Mouse (Mus musculus): ENCODE results near the gene Creld1. TPM values are rescaled to one million over a fixed set of nuclear protein-coding genes. Genes with fewer than 3 reads are reported as not detected.

Creld1 gene
- polyA plus RNA-seq, 1 experiment: 5.0 TPM

- Histone ChIP-seq H3K27ac (ENCODE audit: control insufficient read depth, insufficient read depth, low read depth, low read length) (no peak overlapping the region), H3K36me3 (ENCODE audit: control insufficient read depth, insufficient read depth, low read length) (no peaks in the 10 kb centered on the region), H3K4me3 (ENCODE audit: control insufficient read depth, low read depth, low read length) (no peak overlapping the region), H3K4me1 (ENCODE audit: control insufficient read depth, insufficient read depth, low read length) (no peaks in the 10 kb centered on the region), H3K27me3 (ENCODE audit: control insufficient read depth, insufficient read depth, low read length) (no peaks in the 10 kb centered on the region)
- TF ChIP-seq CTCF (IDR thresholded peaks at IDR 0.05; ENCODE audit: control insufficient read depth, insufficient read depth, insufficient replicate concordance, low read depth, low read length): no peak
- TF ChIP-seq POLR2A (IDR thresholded peaks at IDR 0.05; ENCODE audit: control insufficient read depth, low read depth, low read length): no peak
Measured at GRCm38 (mm10) chr6:113455007-113455406, 28.1 kb upstream of the Creld1 start.

- H3K27ac ChIP-seq (ENCODE audit: control insufficient read depth, insufficient read depth, low read depth, low read length): peak within 1 kb of the TSS; percentile 27
Measured at GRCm38 (mm10) chr6:113457952-113458534, 25.1 kb upstream of the Creld1 start, which contains the start of gene Il17re. Gene Il17re, plus strand, starts transcription at chr6:113458484.

GRCm38 (mm10) chr6:113458635-113459034, 24.5 kb upstream of the Creld1 start:
- Histone ChIP-seq H3K4me1 (ENCODE audit: control insufficient read depth, insufficient read depth, low read length) (no peaks in the 10 kb centered on the region), H3K27me3 (ENCODE audit: control insufficient read depth, insufficient read depth, low read length) (no peaks in the 10 kb centered on the region), H3K27ac (ENCODE audit: control insufficient read depth, insufficient read depth, low read depth, low read length) (peak overlapping the region; percentile 27), H3K4me3 (ENCODE audit: control insufficient read depth, low read depth, low read length) (peak overlapping the region; percentile 4), H3K36me3 (ENCODE audit: control insufficient read depth, insufficient read depth, low read length) (no peaks in the 10 kb centered on the region)
- TF ChIP-seq CTCF (IDR thresholded peaks at IDR 0.05; ENCODE audit: control insufficient read depth, insufficient read depth, insufficient replicate concordance, low read depth, low read length) (no peak), POLR2A (IDR thresholded peaks at IDR 0.05; ENCODE audit: control insufficient read depth, low read depth, low read length) (no peak)

More at GRCm38 (mm10) chr6:113457952-113458534, 25.1 kb upstream of the Creld1 start, which contains the start of gene Il17re:
- Histone ChIP-seq H3K36me3 (ENCODE audit: control insufficient read depth, insufficient read depth, low read length) (no peaks in the 10 kb centered on the region), H3K4me3 (ENCODE audit: control insufficient read depth, low read depth, low read length) (peak within 1 kb of the TSS; percentile 4), H3K27me3 (ENCODE audit: control insufficient read depth, insufficient read depth, low read length) (no peaks in the 10 kb centered on the region), H3K4me1 (ENCODE audit: control insufficient read depth, insufficient read depth, low read length) (no peaks in the 10 kb centered on the region)
- TF ChIP-seq CTCF (IDR thresholded peaks at IDR 0.05; ENCODE audit: control insufficient read depth, insufficient read depth, insufficient replicate concordance, low read depth, low read length): no peak
- TF ChIP-seq POLR2A (IDR thresholded peaks at IDR 0.05; ENCODE audit: control insufficient read depth, low read depth, low read length): no peak

GRCm38 (mm10) chr6:113464040-113464439, 19.1 kb upstream of the Creld1 start:
- TF ChIP-seq CTCF (IDR thresholded peaks at IDR 0.05; ENCODE audit: control insufficient read depth, insufficient read depth, insufficient replicate concordance, low read depth, low read length) (no peak), POLR2A (IDR thresholded peaks at IDR 0.05; ENCODE audit: control insufficient read depth, low read depth, low read length) (no peak)
- Histone ChIP-seq H3K4me1 (ENCODE audit: control insufficient read depth, insufficient read depth, low read length) (no peaks in the 10 kb centered on the region), H3K4me3 (ENCODE audit: control insufficient read depth, low read depth, low read length) (no peak overlapping the region), H3K27me3 (ENCODE audit: control insufficient read depth, insufficient read depth, low read length) (no peaks in the 10 kb centered on the region), H3K36me3 (ENCODE audit: control insufficient read depth, insufficient read depth, low read length) (no peaks in the 10 kb centered on the region), H3K27ac (ENCODE audit: control insufficient read depth, insufficient read depth, low read depth, low read length) (no peak overlapping the region)

GRCm38 (mm10) chr6:113465602-113466001, 17.5 kb upstream of the Creld1 start:
- TF ChIP-seq POLR2A (IDR thresholded peaks at IDR 0.05; ENCODE audit: control insufficient read depth, low read depth, low read length) (no peak), CTCF (IDR thresholded peaks at IDR 0.05; ENCODE audit: control insufficient read depth, insufficient read depth, insufficient replicate concordance, low read depth, low read length) (peak; percentile 34; the same call in 1 of the 2 replicates)
- peaks cover 7% of the 10 kb centered on the region for H3K4me1 ChIP-seq (ENCODE audit: control insufficient read depth, insufficient read depth, low read length)

GRCm38 (mm10) chr6:113468512-113468911, 14.6 kb upstream of the Creld1 start:
- Histone ChIP-seq H3K27ac (ENCODE audit: control insufficient read depth, insufficient read depth, low read depth, low read length) (no peak overlapping the region), H3K4me3 (ENCODE audit: control insufficient read depth, low read depth, low read length) (no peak overlapping the region), H3K36me3 (ENCODE audit: control insufficient read depth, insufficient read depth, low read length) (no peaks in the 10 kb centered on the region), H3K4me1 (ENCODE audit: control insufficient read depth, insufficient read depth, low read length) (peaks cover 7% of the 10 kb centered on the region), H3K27me3 (ENCODE audit: control insufficient read depth, insufficient read depth, low read length) (no peaks in the 10 kb centered on the region)
- TF ChIP-seq CTCF (IDR thresholded peaks at IDR 0.05; ENCODE audit: control insufficient read depth, insufficient read depth, insufficient replicate concordance, low read depth, low read length) (no peak), POLR2A (IDR thresholded peaks at IDR 0.05; ENCODE audit: control insufficient read depth, low read depth, low read length) (no peak)

More at GRCm38 (mm10) chr6:113465602-113466001, 17.5 kb upstream of the Creld1 start:
- Histone ChIP-seq H3K4me3 (ENCODE audit: control insufficient read depth, low read depth, low read length) (no peak overlapping the region), H3K27ac (ENCODE audit: control insufficient read depth, insufficient read depth, low read depth, low read length) (no peak overlapping the region), H3K36me3 (ENCODE audit: control insufficient read depth, insufficient read depth, low read length) (no peaks in the 10 kb centered on the region), H3K27me3 (ENCODE audit: control insufficient read depth, insufficient read depth, low read length) (no peaks in the 10 kb centered on the region)

- H3K4me3 ChIP-seq (ENCODE audit: control insufficient read depth, low read depth, low read length): peak overlapping the region; percentile 58
- H3K4me1 ChIP-seq (ENCODE audit: control insufficient read depth, insufficient read depth, low read length): peaks cover 7% of the 10 kb centered on the region
- no peaks in the 10 kb centered on the region for H3K27me3 ChIP-seq (ENCODE audit: control insufficient read depth, insufficient read depth, low read length)
- TF ChIP-seq POLR2A (IDR thresholded peaks at IDR 0.05; ENCODE audit: control insufficient read depth, low read depth, low read length) (no peak), CTCF (IDR thresholded peaks at IDR 0.05; ENCODE audit: control insufficient read depth, insufficient read depth, insufficient replicate concordance, low read depth, low read length) (peak; percentile 77; the same call in 1 of the 2 replicates)
- H3K36me3 ChIP-seq (ENCODE audit: control insufficient read depth, insufficient read depth, low read length): no peaks in the 10 kb centered on the region
- no peak overlapping the region for H3K27ac ChIP-seq (ENCODE audit: control insufficient read depth, insufficient read depth, low read depth, low read length)
Measured at GRCm38 (mm10) chr6:113469021-113469420, 14.1 kb upstream of the Creld1 start.

All from testis, adult 2 months (tissue).